Mouse (Mus musculus): ENCODE results near the gene Zfp994.
"Not testable (repeated sequence)": the region's sequence is repeated elsewhere in the genome, so short reads cannot be mapped to it uniquely, and the experiment has no call there.

DNA sequence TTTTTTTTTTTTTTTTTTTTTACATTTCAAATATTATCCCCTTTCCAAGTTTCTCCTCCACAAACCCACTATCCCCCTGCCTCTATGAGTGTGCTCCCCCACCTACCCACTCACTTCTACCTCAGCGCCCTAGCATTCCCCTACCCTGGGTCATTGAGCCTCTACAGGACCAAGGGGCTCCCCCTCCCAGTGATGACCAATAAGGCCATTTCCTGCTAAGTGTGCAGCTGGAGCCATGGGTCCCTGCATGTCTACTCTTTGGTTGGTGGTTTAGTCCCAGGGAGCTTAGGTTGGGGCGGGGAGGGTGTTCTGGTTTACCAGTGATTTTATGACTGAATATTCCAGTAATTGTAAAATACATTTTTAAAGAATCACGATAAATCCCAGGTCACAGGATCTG, 401 bp downstream of the Zfp994 start:
- not testable (repeated sequence) for TF ChIP-seq CTCF (IDR thresholded peaks at IDR 0.05; ENCODE audit: extremely low read depth, insufficient read length, insufficient replicate concordance, low read depth, low read length); POLR2A (IDR thresholded peaks at IDR 0.05; ENCODE audit: low read depth, low read length)
